Mouse (Mus musculus) embryo, embryonic 11 days (tissue): ENCODE data around the gene Clybl.

Experiments used
- DNase-seq: peaks from one replicate; pipeline ENCODE4 v3.0.0-alpha.2; 2015

The Clybl gene

GRCm38 (mm10) chr14:122390935-122391334, 209.4 kb downstream of the Clybl start:
- no peak for DNase-seq

GRCm38 (mm10) chr14:122393119-122393518, 211.6 kb downstream of the Clybl start:
- no peak for DNase-seq

- no peak for DNase-seq
Observed at GRCm38 (mm10) chr14:122398676-122399075, 217.2 kb downstream of the Clybl start.

GRCm38 (mm10) chr14:122399906-122400305, 218.4 kb downstream of the Clybl start:
- no peak for DNase-seq

- DNase-seq, result peak; percentile 42
Observed at GRCm38 (mm10) chr14:122401886-122402285, 220.4 kb downstream of the Clybl start.

- DNase-seq, result peak; percentile 44
Observed at GRCm38 (mm10) chr14:122402716-122403258, 221.3 kb downstream of the Clybl start.

GRCm38 (mm10) chr14:122403422-122403940, 222.0 kb downstream of the Clybl start:
- DNase-seq, result no peak

GRCm38 (mm10) chr14:122404596-122405154, 223.2 kb downstream of the Clybl start:
- no peak for DNase-seq

GRCm38 (mm10) chr14:122405236-122405635, 223.7 kb downstream of the Clybl start:
- DNase-seq, result no peak

- DNase-seq, result peak; percentile 54
Observed at GRCm38 (mm10) chr14:122405897-122406540, 224.5 kb downstream of the Clybl start.

- DNase-seq, result peak; percentile 77
Observed at GRCm38 (mm10) chr14:122406541-122407219, 225.2 kb downstream of the Clybl start.

- DNase-seq, result no peak
Observed at GRCm38 (mm10) chr14:122412841-122413541, 231.5 kb downstream of the Clybl start.

GRCm38 (mm10) chr14:122413542-122413928, 232.0 kb downstream of the Clybl start:
- DNase-seq, result no peak

- no peak for DNase-seq
Observed at GRCm38 (mm10) chr14:122414786-122415185, 233.3 kb downstream of the Clybl start.

GRCm38 (mm10) chr14:122416166-122416771, 234.8 kb downstream of the Clybl start:
- no peak for DNase-seq

- no peak for DNase-seq
Observed at GRCm38 (mm10) chr14:122424441-122424840, 242.9 kb downstream of the Clybl start.

- peak; percentile 24 for DNase-seq
Observed at GRCm38 (mm10) chr14:122426529-122427203, 245.2 kb downstream of the Clybl start.

GRCm38 (mm10) chr14:122427204-122427560, 245.7 kb downstream of the Clybl start:
- DNase-seq, result peak; percentile 33

- no peak for DNase-seq
Observed at GRCm38 (mm10) chr14:122427654-122428053, 246.2 kb downstream of the Clybl start.

- DNase-seq, result no peak
Observed at GRCm38 (mm10) chr14:122432558-122432957, 251.1 kb downstream of the Clybl start.

GRCm38 (mm10) chr14:122434039-122434438, 252.5 kb downstream of the Clybl start:
- no peak for DNase-seq

- DNase-seq, result no peak
Observed at GRCm38 (mm10) chr14:122436850-122437249, 255.3 kb downstream of the Clybl start.
